Mouse (Mus musculus) megakaryocyte, embryonic 14.5 days (primary cell): ENCODE results near the gene Crb2. TPM values are rescaled to one million over a fixed set of nuclear protein-coding genes. Genes with fewer than 3 reads are reported as not detected.
A peak's percentile ranks its signal among the peaks of the same experiment; 100 is the strongest.

ENCODE experiments used
- H3K27me3 ChIP-seq: replicated peaks from 2 replicates; pipeline ENCODE3; 2012; ENCODE audit warnings: inconsistent platforms
- H3K36me3 ChIP-seq: replicated peaks from 2 replicates; pipeline ENCODE3; 2012; ENCODE audit warnings: low read length, inconsistent platforms, mixed read lengths
- H3K4me1 ChIP-seq: 2 replicates; pipeline ENCODE4 v1.6.1; 2012; ENCODE audit warnings: inconsistent platforms
- H3K4me3 ChIP-seq: replicated peaks from 2 replicates; pipeline ENCODE3; 2012; ENCODE audit warnings: moderate library complexity, mild to moderate bottlenecking, inconsistent platforms
- H3K9me3 ChIP-seq: 2 replicates; pipeline ENCODE4 v1.6.1; 2012; ENCODE audit warnings: inconsistent platforms
- FLI1 ChIP-seq: IDR thresholded peaks from 2 replicates; pipeline ENCODE4 v1.6.1; 2012; ENCODE audit warnings: low read length, inconsistent platforms, mixed read lengths
- GATA1 ChIP-seq: IDR thresholded peaks from 3 replicates; pipeline ENCODE4 v1.6.1; 2012; ENCODE audit warnings: mixed read lengths, low read length, inconsistent platforms, borderline replicate concordance
- polyA plus RNA-seq: library from polyadenylated mRNA; stranded (reverse); fragments of >175 nt; gene quantifications from 2 replicates; pipeline ENCODE4 v1.2.3, GENCODE M21; 2012; ENCODE audit warnings: low replicate concordance; ENCODE audit not compliant: insufficient read depth

Gene Crb2
- polyA plus RNA-seq, 1 experiment, result not detected

GRCm38 (mm10) chr2:37780270-37780929, 4.4 kb downstream of the Crb2 start:
- no peaks in the 10 kb centered on the region for H3K9me3 ChIP-seq
- TF ChIP-seq GATA1 (no peak), FLI1 (no peak)
- peak overlapping the region; percentile 78 for H3K4me3 ChIP-seq
- peaks cover 84% of the 10 kb centered on the region for H3K27me3 ChIP-seq
- H3K4me1 ChIP-seq, result peaks cover 31% of the 10 kb centered on the region
- H3K36me3 ChIP-seq, result no peaks in the 10 kb centered on the region

DNA sequence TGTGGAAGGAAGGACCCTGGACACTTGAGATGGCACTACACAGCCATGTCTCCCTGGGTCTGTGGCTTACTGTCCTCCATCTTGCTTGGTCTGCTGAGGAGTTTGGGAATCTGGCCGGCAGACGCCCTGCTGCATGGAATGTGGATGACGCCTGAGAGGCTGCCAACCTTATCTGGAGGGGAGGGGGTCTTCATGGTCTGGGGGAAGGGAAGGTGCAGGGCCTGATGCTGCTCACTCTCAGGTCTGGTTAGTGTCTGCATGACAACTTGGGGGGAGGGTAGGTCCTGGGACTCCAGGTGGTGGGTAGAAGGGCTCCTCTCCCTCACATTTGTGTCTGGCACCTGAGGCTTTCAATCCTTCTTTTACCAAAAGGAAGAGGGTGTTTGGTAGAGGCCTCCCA, 5.4 kb downstream of the Crb2 start:
- 0 out of 2 replicates have a peak, but pooled peaks cover 5% of the 10 kb centered on the region for H3K9me3 ChIP-seq
- peaks cover 84% of the 10 kb centered on the region for H3K27me3 ChIP-seq
- TF ChIP-seq GATA1 (no peak), FLI1 (no peak)
- H3K4me1 ChIP-seq, result peaks cover 28% of the 10 kb centered on the region
- H3K4me3 ChIP-seq, result no peak overlapping the region
- no peaks in the 10 kb centered on the region for H3K36me3 ChIP-seq

- no peak overlapping the region for H3K4me3 ChIP-seq
- no peaks in the 10 kb centered on the region for H3K36me3 ChIP-seq
- peaks cover 33% of the 10 kb centered on the region for H3K4me1 ChIP-seq
- TF ChIP-seq GATA1, result no peak
- no peak for TF ChIP-seq FLI1
- peaks cover 84% of the 10 kb centered on the region for H3K27me3 ChIP-seq
- 0 out of 2 replicates have a peak, but pooled peaks cover 5% of the 10 kb centered on the region for H3K9me3 ChIP-seq
Measured at GRCm38 (mm10) chr2:37782002-37782401, 6.0 kb downstream of the Crb2 start.

GRCm38 (mm10) chr2:37784473-37784872, 8.4 kb downstream of the Crb2 start:
- Histone ChIP-seq H3K36me3 (no peaks in the 10 kb centered on the region), H3K4me3 (no peak overlapping the region), H3K9me3 (0 out of 2 replicates have a peak, but pooled peaks cover 5% of the 10 kb centered on the region), H3K4me1 (peaks cover 33% of the 10 kb centered on the region), H3K27me3 (peaks cover 89% of the 10 kb centered on the region)
- no peak for TF ChIP-seq FLI1
- TF ChIP-seq GATA1, result no peak

- H3K4me1 ChIP-seq, result peaks cover 18% of the 10 kb centered on the region
- no peaks in the 10 kb centered on the region for H3K36me3 ChIP-seq
- no peak for TF ChIP-seq GATA1
- TF ChIP-seq FLI1, result no peak
- H3K9me3 ChIP-seq, result 0 out of 2 replicates have a peak, but pooled peaks cover 5% of the 10 kb centered on the region
- peak overlapping the region; percentile 79 for H3K4me3 ChIP-seq
- H3K27me3 ChIP-seq, result peaks cover 92% of the 10 kb centered on the region
Measured at GRCm38 (mm10) chr2:37786461-37786860, 10.4 kb downstream of the Crb2 start.

DNA sequence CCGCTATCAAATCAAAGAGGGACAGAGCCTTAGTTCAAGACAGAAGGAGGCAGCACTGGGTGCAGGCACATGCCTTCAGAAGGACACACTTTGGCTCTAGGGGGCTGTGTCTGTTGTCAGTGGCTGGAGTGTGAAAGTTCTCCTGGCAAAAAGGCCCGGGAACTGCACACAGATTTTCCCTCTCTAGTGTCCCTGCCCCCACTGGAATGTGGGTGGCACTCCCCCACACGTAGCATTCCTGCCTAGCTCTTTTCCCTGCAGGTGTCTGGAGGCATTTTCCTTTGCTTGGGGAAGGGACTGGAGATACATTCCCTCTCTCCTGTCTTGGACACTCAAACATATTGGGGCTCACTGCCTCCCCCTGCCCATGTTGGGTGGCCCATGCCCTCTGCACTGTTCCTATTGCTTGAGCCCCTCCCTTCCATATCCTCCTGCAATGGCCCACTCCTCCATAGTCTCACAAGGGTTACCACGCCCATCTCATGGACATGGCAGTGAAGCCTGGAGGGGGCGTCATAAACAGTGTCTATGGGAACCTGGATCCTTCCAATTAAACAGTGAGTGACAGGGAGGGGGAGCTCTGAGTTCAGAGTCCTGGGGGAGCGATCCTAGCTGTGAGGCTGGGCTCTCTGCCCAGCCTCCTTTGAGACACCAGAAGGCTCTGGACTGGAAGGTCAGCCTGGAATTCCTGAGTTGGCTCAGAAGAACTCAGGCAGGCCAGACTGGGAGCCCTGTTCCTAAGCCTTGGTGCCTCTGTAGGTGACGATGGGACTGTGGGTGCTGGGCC, 12.3 kb downstream of the Crb2 start:
- no peaks in the 10 kb centered on the region for H3K36me3 ChIP-seq
- TF ChIP-seq GATA1 (no peak), FLI1 (no peak)
- peaks cover 96% of the 10 kb centered on the region for H3K27me3 ChIP-seq
- H3K4me3 ChIP-seq, result no peak overlapping the region
- H3K4me1 ChIP-seq, result peaks cover 18% of the 10 kb centered on the region
- H3K9me3 ChIP-seq, result peaks cover 11% of the 10 kb centered on the region

- no peaks in the 10 kb centered on the region for H3K36me3 ChIP-seq
- peaks cover 11% of the 10 kb centered on the region for H3K9me3 ChIP-seq
- TF ChIP-seq FLI1 (no peak), GATA1 (no peak)
- peaks cover 93% of the 10 kb centered on the region for H3K27me3 ChIP-seq
- H3K4me1 ChIP-seq, result peaks cover 15% of the 10 kb centered on the region
- no peak overlapping the region for H3K4me3 ChIP-seq
Measured at GRCm38 (mm10) chr2:37789029-37789428, 13.0 kb downstream of the Crb2 start.

DNA sequence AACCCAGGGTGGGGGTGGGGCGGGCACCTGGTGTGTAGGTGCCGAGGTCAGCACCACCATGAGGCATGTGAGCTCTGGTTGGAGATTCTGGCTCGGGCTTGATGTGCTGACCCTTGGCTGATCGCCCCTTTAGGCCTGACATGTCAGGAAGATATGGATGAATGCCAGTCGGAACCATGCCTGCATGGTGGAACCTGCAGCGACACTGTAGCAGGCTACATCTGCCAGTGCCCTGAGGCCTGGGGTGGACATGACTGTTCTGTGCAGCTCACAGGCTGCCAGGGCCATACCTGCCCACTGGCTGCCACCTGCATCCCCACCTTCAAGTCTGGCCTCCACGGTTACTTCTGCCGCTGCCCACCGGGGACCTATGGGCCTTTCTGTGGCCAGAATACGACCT, 13.9 kb downstream of the Crb2 start:
- peaks cover 14% of the 10 kb centered on the region for H3K4me1 ChIP-seq
- H3K27me3 ChIP-seq, result peaks cover 94% of the 10 kb centered on the region
- no peaks in the 10 kb centered on the region for H3K36me3 ChIP-seq
- peaks cover 11% of the 10 kb centered on the region for H3K9me3 ChIP-seq
- no peak overlapping the region for H3K4me3 ChIP-seq
- TF ChIP-seq GATA1, result no peak
- TF ChIP-seq FLI1, result no peak

DNA sequence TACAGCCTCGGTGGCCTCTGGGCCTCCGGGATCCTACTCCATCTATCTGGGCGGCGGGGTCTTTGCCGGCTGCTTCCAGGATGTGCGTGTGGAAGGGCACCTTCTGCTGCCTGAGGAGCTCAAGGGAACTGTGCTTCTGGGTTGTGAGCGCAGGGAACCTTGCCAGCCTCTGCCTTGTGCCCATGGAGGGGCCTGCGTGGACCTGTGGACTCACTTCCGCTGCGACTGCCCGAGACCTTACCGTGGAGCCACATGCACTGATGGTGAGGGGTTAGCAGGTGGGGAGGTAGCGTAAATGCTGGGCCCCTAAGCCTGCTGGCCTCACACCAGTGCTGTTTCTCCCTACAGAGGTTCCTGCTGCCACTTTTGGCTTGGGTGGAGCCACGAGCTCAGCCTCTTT, 14.7 kb downstream of the Crb2 start:
- H3K27me3 ChIP-seq, result peaks cover 95% of the 10 kb centered on the region
- H3K9me3 ChIP-seq, result peaks cover 10% of the 10 kb centered on the region
- H3K4me3 ChIP-seq, result peak overlapping the region; percentile 18
- peaks cover 14% of the 10 kb centered on the region for H3K4me1 ChIP-seq
- no peaks in the 10 kb centered on the region for H3K36me3 ChIP-seq
- TF ChIP-seq GATA1, result no peak
- no peak for TF ChIP-seq FLI1

- peaks cover 5% of the 10 kb centered on the region for H3K9me3 ChIP-seq
- H3K36me3 ChIP-seq, result no peaks in the 10 kb centered on the region
- H3K4me1 ChIP-seq, result peaks cover 11% of the 10 kb centered on the region
- H3K27me3 ChIP-seq, result peaks cover 94% of the 10 kb centered on the region
- no peak overlapping the region for H3K4me3 ChIP-seq
- TF ChIP-seq FLI1, result no peak
- TF ChIP-seq GATA1, result no peak
Measured at GRCm38 (mm10) chr2:37791340-37791739, 15.3 kb downstream of the Crb2 start.
